Mouse (Mus musculus): Measurements from ENCODE around the gene Swi5. TPM values are rescaled to one million over a fixed set of nuclear protein-coding genes. Genes with fewer than 3 reads are reported as not detected.

The Swi5 gene
- polyA plus RNA-seq, 1 experiment from 2014 or later = 286 TPM

- no peak for ATAC-seq (ENCODE audit: extremely low read depth, insufficient number of reproducible peaks, low FRiP score, low TSS enrichment)
- Histone ChIP-seq H3K9me3 (no peaks in the 10 kb centered on the region), H3K27me3 (replicated peaks) (peaks cover 45% of the 10 kb centered on the region), H3K36me3 (no peaks in the 10 kb centered on the region), H3K9ac (0 out of 2 replicates have a peak overlapping the region, but pooled peaks have one; percentile 5), H3K27ac (replicated peaks) (peak overlapping the region; percentile 90), H3K4me3 (no peak overlapping the region), H3K4me2 (peak overlapping the region; percentile 70), H3K4me1 (peaks cover 63% of the 10 kb centered on the region)
- 32% methylated on average over 9 of the region's 9 CpGs for whole genome bisulfite sequencing
Measured at GRCm38 (mm10) chr2:32319586-32320580, 32.0 kb upstream of the Swi5 start.

- whole genome bisulfite sequencing = 66% methylated on average over 14 of the region's 14 CpGs
- peaks cover 66% of the 10 kb centered on the region for H3K4me1 ChIP-seq
- H3K9ac ChIP-seq = peak overlapping the region; percentile 86
- no peaks in the 10 kb centered on the region for H3K36me3 ChIP-seq
- H3K4me3 ChIP-seq = peak overlapping the region; percentile 55
- H3K9me3 ChIP-seq = no peaks in the 10 kb centered on the region
- no peak for ATAC-seq (ENCODE audit: extremely low read depth, insufficient number of reproducible peaks, low FRiP score, low TSS enrichment)
- H3K4me2 ChIP-seq = peak overlapping the region; percentile 70
- peaks cover 52% of the 10 kb centered on the region for H3K27me3 ChIP-seq (replicated peaks)
- peak overlapping the region; percentile 90 for H3K27ac ChIP-seq (replicated peaks)
Measured at GRCm38 (mm10) chr2:32318709-32319585, 31.1 kb upstream of the Swi5 start.

GRCm38 (mm10) chr2:32317791-32318417, 30.0 kb upstream of the Swi5 start:
- H3K4me2 ChIP-seq = peak overlapping the region; percentile 70
- no peaks in the 10 kb centered on the region for H3K36me3 ChIP-seq
- no peaks in the 10 kb centered on the region for H3K9me3 ChIP-seq
- 5% methylated on average over 18 of the region's 19 CpGs for WGBS
- H3K4me3 ChIP-seq = peak overlapping the region; percentile 55
- peak overlapping the region; percentile 91 for H3K27ac ChIP-seq (replicated peaks)
- peak overlapping the region; percentile 86 for H3K9ac ChIP-seq
- ATAC-seq (ENCODE audit: extremely low read depth, insufficient number of reproducible peaks, low FRiP score, low TSS enrichment) = peak; percentile 80; the same call in 1 of the 2 replicates
- peaks cover 55% of the 10 kb centered on the region for H3K27me3 ChIP-seq (replicated peaks)
- H3K4me1 ChIP-seq = peaks cover 66% of the 10 kb centered on the region

GRCm38 (mm10) chr2:32316887-32317656, 29.2 kb upstream of the Swi5 start:
- H3K36me3 ChIP-seq = no peaks in the 10 kb centered on the region
- no peaks in the 10 kb centered on the region for H3K9me3 ChIP-seq
- peak overlapping the region; percentile 91 for H3K27ac ChIP-seq (replicated peaks)
- peak overlapping the region; percentile 1; the same call in 1 of the 2 replicates for H3K9ac ChIP-seq
- ATAC-seq (ENCODE audit: extremely low read depth, insufficient number of reproducible peaks, low FRiP score, low TSS enrichment) = no peak
- H3K4me2 ChIP-seq = peak overlapping the region; percentile 70
- H3K4me3 ChIP-seq = no peak overlapping the region
- peaks cover 69% of the 10 kb centered on the region for H3K4me1 ChIP-seq
- WGBS = 55% methylated on average over 20 of the region's 20 CpGs
- H3K27me3 ChIP-seq (replicated peaks) = peaks cover 52% of the 10 kb centered on the region

- no peak overlapping the region for H3K4me3 ChIP-seq
- H3K4me1 ChIP-seq = peaks cover 76% of the 10 kb centered on the region
- peak overlapping the region; percentile 42 for H3K4me2 ChIP-seq
- peaks cover 54% of the 10 kb centered on the region for H3K27me3 ChIP-seq (replicated peaks)
- H3K27ac ChIP-seq (replicated peaks) = peak overlapping the region; percentile 91
- 12% methylated on average over 8 of the region's 8 CpGs for WGBS
- H3K36me3 ChIP-seq = no peaks in the 10 kb centered on the region
- no peaks in the 10 kb centered on the region for H3K9me3 ChIP-seq
- no peak for ATAC-seq (ENCODE audit: extremely low read depth, insufficient number of reproducible peaks, low FRiP score, low TSS enrichment)
- H3K9ac ChIP-seq = 0 out of 2 replicates have a peak overlapping the region, but pooled peaks have one; percentile 21
Measured at GRCm38 (mm10) chr2:32315751-32316150, 27.9 kb upstream of the Swi5 start.

GRCm38 (mm10) chr2:32314831-32315230, 27.0 kb upstream of the Swi5 start:
- ATAC-seq (ENCODE audit: extremely low read depth, insufficient number of reproducible peaks, low FRiP score, low TSS enrichment) = no peak
- Histone ChIP-seq H3K27me3 (replicated peaks) (peaks cover 63% of the 10 kb centered on the region), H3K4me2 (no peak overlapping the region), H3K36me3 (no peaks in the 10 kb centered on the region), H3K4me1 (peaks cover 76% of the 10 kb centered on the region), H3K9ac (no peak overlapping the region), H3K4me3 (no peak overlapping the region), H3K27ac (replicated peaks) (peak overlapping the region; percentile 91), H3K9me3 (no peaks in the 10 kb centered on the region)
- 93% methylated on average over 14 of the region's 14 CpGs for WGBS

GRCm38 (mm10) chr2:32312318-32312964, 24.6 kb upstream of the Swi5 start:
- Histone ChIP-seq H3K9ac (peak overlapping the region; percentile 88), H3K36me3 (peaks cover 24% of the 10 kb centered on the region), H3K27ac (replicated peaks) (no peak overlapping the region), H3K4me1 (peaks cover 55% of the 10 kb centered on the region), H3K9me3 (no peaks in the 10 kb centered on the region), H3K4me3 (peak overlapping the region; percentile 75), H3K27me3 (replicated peaks) (peaks cover 43% of the 10 kb centered on the region), H3K4me2 (peak overlapping the region; percentile 100)
- WGBS = 2% methylated on average over 51 of the region's 56 CpGs
- peak; percentile 84 for ATAC-seq (ENCODE audit: extremely low read depth, insufficient number of reproducible peaks, low FRiP score, low TSS enrichment)

GRCm38 (mm10) chr2:32311443-32312317, 23.8 kb upstream of the Swi5 start:
- Histone ChIP-seq H3K4me2 (peak overlapping the region; percentile 100), H3K9me3 (no peaks in the 10 kb centered on the region), H3K4me1 (peaks cover 47% of the 10 kb centered on the region), H3K36me3 (peaks cover 31% of the 10 kb centered on the region), H3K27ac (replicated peaks) (no peak overlapping the region; the same call in 1 of the 2 replicates), H3K27me3 (replicated peaks) (peaks cover 37% of the 10 kb centered on the region), H3K4me3 (peak overlapping the region; percentile 75), H3K9ac (peak overlapping the region; percentile 88)
- WGBS = 9% methylated on average over 39 of the region's 42 CpGs
- ATAC-seq (ENCODE audit: extremely low read depth, insufficient number of reproducible peaks, low FRiP score, low TSS enrichment) = no peak

- Histone ChIP-seq H3K27ac (replicated peaks) (no peak overlapping the region), H3K9me3 (no peaks in the 10 kb centered on the region), H3K4me2 (peak overlapping the region; percentile 100; the same call in 1 of the 2 replicates), H3K36me3 (peaks cover 46% of the 10 kb centered on the region), H3K4me3 (0 out of 2 replicates have a peak overlapping the region, but pooled peaks have one; percentile 75), H3K27me3 (replicated peaks) (peaks cover 30% of the 10 kb centered on the region), H3K4me1 (peaks cover 34% of the 10 kb centered on the region), H3K9ac (0 out of 2 replicates have a peak overlapping the region, but pooled peaks have one; percentile 24)
- 83% methylated on average over 18 of the region's 18 CpGs for WGBS
- ATAC-seq (ENCODE audit: extremely low read depth, insufficient number of reproducible peaks, low FRiP score, low TSS enrichment) = no peak
Measured at GRCm38 (mm10) chr2:32310096-32310845, 22.4 kb upstream of the Swi5 start.
